Mouse (Mus musculus) embryonic facial prominence, embryonic 14.5 days (tissue): ENCODE data around the gene Bnc2. TPM values are rescaled to one million over a fixed set of nuclear protein-coding genes. Genes with fewer than 3 reads are reported as not detected.

Experiments used
- ATAC-seq: fragments of 200-750 bp; cut with Nextera tagmentation; 2 replicates; pipeline ENCODE4 v1.8.0; 2017; ENCODE audit warnings: low read depth, moderate number of reproducible peaks, moderate TSS enrichment
- DNase-seq: peaks from one replicate; pipeline ENCODE4 v3.0.0-alpha.2; 2015; ENCODE audit warnings: low spot score
- H3K27ac ChIP-seq: fragments of 300-500 bp; sonication (generic); replicated peaks from 2 replicates; pipeline ENCODE4 v1.5.1; 2014; ENCODE audit warnings: low read depth, mild to moderate bottlenecking, low read length, moderate library complexity
- H3K27me3 ChIP-seq: fragments of 300-500 bp; sonication (generic); replicated peaks from 2 replicates; pipeline ENCODE4 v1.6.1; 2014; ENCODE audit warnings: low read length; ENCODE audit not compliant: control insufficient read depth, insufficient read depth
- H3K36me3 ChIP-seq: fragments of 300-500 bp; sonication (generic); 2 replicates; pipeline ENCODE4 v1.6.1; 2014; ENCODE audit warnings: low read length, mixed read lengths; ENCODE audit not compliant: control insufficient read depth, insufficient read depth
- H3K4me1 ChIP-seq: fragments of 300-500 bp; sonication (generic); 2 replicates; pipeline ENCODE4 v1.6.1; 2014; ENCODE audit warnings: antibody characterized with exemption, low read length; ENCODE audit not compliant: control insufficient read depth, insufficient read depth
- H3K4me2 ChIP-seq: fragments of 300-500 bp; sonication (generic); 2 replicates; pipeline ENCODE4 v1.6.1; 2014; ENCODE audit warnings: low read depth, mild to moderate bottlenecking, low read length, moderate library complexity, mixed read lengths
- H3K4me3 ChIP-seq: fragments of 300-500 bp; sonication (generic); 2 replicates; pipeline ENCODE4 v1.5.1; 2014; ENCODE audit warnings: low read depth, mild to moderate bottlenecking, low read length
- H3K9ac ChIP-seq: fragments of 300-500 bp; sonication (generic); 2 replicates; pipeline ENCODE4 v1.6.1; 2014; ENCODE audit warnings: low read depth, mild to moderate bottlenecking, low read length, moderate library complexity, mixed read lengths
- H3K9me3 ChIP-seq: fragments of 300-500 bp; sonication (generic); 2 replicates; pipeline ENCODE4 v1.6.1; 2016; ENCODE audit warnings: low read length; ENCODE audit not compliant: control insufficient read depth
- WGBS: fragments of 180-500 bp; shearing (Covaris S2); extraction: QIAGEN DNeasy Blood & Tissue Kit; methylation state at CpG from one replicate; pipeline ENCODE4 v1.1.7; 2014; 5-methylcytosine and 5-hydroxymethylcytosine counted together
- polyA plus RNA-seq: library from polyadenylated mRNA; unstranded; fragments of >200 nt; fragmentation: Nextera tagmentation; extraction: Ambion mirVana; gene quantifications from 2 replicates; pipeline ENCODE4 v1.2.1, GENCODE M21; 2014

Bnc2 gene
- polyA plus RNA-seq, 1 experiment from 2014 or later: 23.9 TPM

GRCm38 (mm10) chr4:84453586-84453985 is 221.5 kb downstream of the Bnc2 start:
- no peak for ATAC-seq
- Histone ChIP-seq H3K36me3 (no peaks in the 10 kb centered on the region), H3K4me2 (no peak overlapping the region), H3K9me3 (no peaks in the 10 kb centered on the region), H3K27me3 (no peaks in the 10 kb centered on the region), H3K4me3 (no peak overlapping the region), H3K9ac (no peak overlapping the region), H3K27ac (no peak overlapping the region), H3K4me1 (peaks cover 46% of the 10 kb centered on the region)
- no peak for DNase-seq
- WGBS: 65% methylated on average over 4 of the region's 4 CpGs

- no peak for DNase-seq
- no peak overlapping the region for H3K27ac ChIP-seq
- H3K4me1 ChIP-seq: peaks cover 43% of the 10 kb centered on the region
- no peaks in the 10 kb centered on the region for H3K36me3 ChIP-seq
- H3K27me3 ChIP-seq: no peaks in the 10 kb centered on the region
- no peak overlapping the region for H3K4me2 ChIP-seq
- H3K9me3 ChIP-seq: no peaks in the 10 kb centered on the region
- WGBS: 83% methylated on average over 3 of the region's 3 CpGs
- H3K4me3 ChIP-seq: no peak overlapping the region
- no peak for ATAC-seq
- no peak overlapping the region for H3K9ac ChIP-seq
Measured at GRCm38 (mm10) chr4:84452642-84453041, 222.4 kb downstream of the Bnc2 start.

- Histone ChIP-seq H3K27me3 (no peaks in the 10 kb centered on the region), H3K4me2 (no peak overlapping the region), H3K27ac (no peak overlapping the region), H3K9me3 (no peaks in the 10 kb centered on the region), H3K9ac (no peak overlapping the region), H3K4me3 (no peak overlapping the region), H3K36me3 (no peaks in the 10 kb centered on the region), H3K4me1 (peaks cover 28% of the 10 kb centered on the region)
- no peak for ATAC-seq
- 68% methylated on average over 7 of the region's 7 CpGs for WGBS
- no peak for DNase-seq
Measured at GRCm38 (mm10) chr4:84449246-84450005, 225.6 kb downstream of the Bnc2 start.

GRCm38 (mm10) chr4:84433324-84433723 is 241.8 kb downstream of the Bnc2 start:
- Histone ChIP-seq H3K27ac (no peak overlapping the region), H3K36me3 (no peaks in the 10 kb centered on the region), H3K27me3 (no peaks in the 10 kb centered on the region), H3K9me3 (no peaks in the 10 kb centered on the region), H3K4me1 (no peaks in the 10 kb centered on the region; the same call in 1 of the 2 replicates), H3K4me3 (no peak overlapping the region), H3K9ac (no peak overlapping the region), H3K4me2 (no peak overlapping the region)
- ATAC-seq (no peak), DNase-seq (no peak)
- 94% methylated on average over 9 of the region's 9 CpGs for WGBS

- no peaks in the 10 kb centered on the region for H3K27me3 ChIP-seq
- no peaks in the 10 kb centered on the region for H3K9me3 ChIP-seq
- no peaks in the 10 kb centered on the region for H3K36me3 ChIP-seq
- ATAC-seq (no peak), DNase-seq (no peak)
- peaks cover 7% of the 10 kb centered on the region; the same call in 1 of the 2 replicates for H3K4me1 ChIP-seq
- H3K9ac ChIP-seq: no peak overlapping the region
- no peak overlapping the region for H3K4me3 ChIP-seq
- 45% methylated on average over 6 of the region's 6 CpGs for WGBS
- no peak overlapping the region for H3K27ac ChIP-seq
- H3K4me2 ChIP-seq: no peak overlapping the region
Measured at GRCm38 (mm10) chr4:84431677-84432515, 243.2 kb downstream of the Bnc2 start.

- DNase-seq: no peak
- ATAC-seq: no peak
- no peak overlapping the region for H3K27ac ChIP-seq
- WGBS: 75% methylated on average over 3 of the region's 3 CpGs
- no peaks in the 10 kb centered on the region for H3K27me3 ChIP-seq
- peaks cover 7% of the 10 kb centered on the region; the same call in 1 of the 2 replicates for H3K4me1 ChIP-seq
- H3K9me3 ChIP-seq: no peaks in the 10 kb centered on the region
- no peak overlapping the region for H3K4me2 ChIP-seq
- no peaks in the 10 kb centered on the region for H3K36me3 ChIP-seq
- H3K4me3 ChIP-seq: no peak overlapping the region
- no peak overlapping the region for H3K9ac ChIP-seq
Measured at GRCm38 (mm10) chr4:84427955-84428354, 247.1 kb downstream of the Bnc2 start.

- no peaks in the 10 kb centered on the region for H3K27me3 ChIP-seq
- no peaks in the 10 kb centered on the region for H3K9me3 ChIP-seq
- 82% methylated on average over 2 of the region's 2 CpGs for WGBS
Measured at GRCm38 (mm10) chr4:84411431-84411830, 263.6 kb downstream of the Bnc2 start.

GRCm38 (mm10) chr4:84407328-84408028 is 267.6 kb downstream of the Bnc2 start:
- no peak overlapping the region for H3K9ac ChIP-seq
- H3K27ac ChIP-seq: no peak overlapping the region
- no peak for DNase-seq

More at GRCm38 (mm10) chr4:84411431-84411830, 263.6 kb downstream of the Bnc2 start:
- DNase-seq (no peak), ATAC-seq (no peak)
- Histone ChIP-seq H3K4me1 (peaks cover 9% of the 10 kb centered on the region), H3K9ac (no peak overlapping the region), H3K36me3 (no peaks in the 10 kb centered on the region), H3K4me2 (no peak overlapping the region), H3K4me3 (no peak overlapping the region), H3K27ac (no peak overlapping the region)

More at GRCm38 (mm10) chr4:84407328-84408028, 267.6 kb downstream of the Bnc2 start:
- Histone ChIP-seq H3K27me3 (no peaks in the 10 kb centered on the region), H3K4me2 (no peak overlapping the region), H3K36me3 (no peaks in the 10 kb centered on the region), H3K9me3 (no peaks in the 10 kb centered on the region), H3K4me1 (peaks cover 28% of the 10 kb centered on the region), H3K4me3 (no peak overlapping the region)
- 42% methylated on average over 6 of the region's 6 CpGs for WGBS
- ATAC-seq: no peak
